Mouse (Mus musculus) MN1 (cell line): ENCODE measurements around the gene Itgb5.

ENCODE experiments used
- DNase-seq: peaks from one replicate; pipeline ENCODE4 v3.0.0-alpha.2; 2016; ENCODE audit warnings: low spot score

Gene Itgb5

GRCm38 (mm10) chr16:33829301-33829831, at the start of gene Itgb5:
Gene Itgb5, plus strand, starts transcription at chr16:33829665.
- peak; percentile 78 for DNase-seq

- no peak for DNase-seq
Observed at GRCm38 (mm10) chr16:33781789-33782728, 47.4 kb upstream of the Itgb5 start.

- no peak for DNase-seq
Observed at GRCm38 (mm10) chr16:33782729-33783091, 46.8 kb upstream of the Itgb5 start.

DNA sequence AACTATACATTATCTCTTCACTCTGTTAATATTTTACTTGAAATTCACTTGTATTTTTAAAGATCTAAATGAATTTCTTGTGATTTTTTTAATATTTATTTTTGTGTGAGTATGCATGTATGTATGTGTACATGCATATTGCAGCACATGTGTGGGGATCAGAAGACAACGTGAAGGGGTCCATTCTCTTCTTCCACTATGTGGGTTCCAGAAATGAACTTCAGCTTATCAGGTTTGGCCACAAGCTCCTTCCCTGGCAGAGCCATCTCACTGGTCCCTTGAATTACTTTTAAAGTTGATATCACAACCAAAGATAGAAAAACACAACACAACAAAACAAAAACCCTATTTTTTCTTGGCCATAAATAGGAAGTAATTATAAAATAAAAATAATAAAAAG, 44.9 kb upstream of the Itgb5 start:
- no peak for DNase-seq

DNA sequence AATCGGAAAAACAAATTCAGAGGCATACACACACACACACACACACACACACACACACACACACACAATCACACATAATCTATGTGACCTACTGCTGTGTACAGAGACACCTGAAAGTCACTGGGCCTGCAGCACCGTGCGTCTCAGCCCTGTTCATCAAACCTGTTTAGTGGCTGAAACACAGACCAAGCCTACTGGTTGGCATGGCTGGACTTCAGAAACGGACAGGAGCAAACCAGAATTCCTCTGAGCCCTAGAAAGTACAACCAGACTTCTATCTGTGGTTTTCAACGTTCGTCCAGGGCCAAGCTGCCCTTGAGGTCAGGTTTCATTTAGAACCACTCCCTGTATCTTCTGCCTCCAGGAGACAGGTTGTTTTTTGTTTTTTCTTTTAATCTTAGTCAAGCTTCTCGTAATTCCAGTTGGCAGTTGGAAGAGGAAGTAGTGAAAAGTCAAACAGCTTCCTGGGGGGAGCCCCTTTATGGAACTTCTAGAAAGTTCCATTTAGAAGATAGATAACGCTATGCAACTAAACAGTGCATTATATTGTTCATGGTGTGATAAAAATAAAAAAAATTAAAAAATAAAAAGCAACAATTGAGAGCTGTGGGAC, 44.3 kb upstream of the Itgb5 start:
- no peak for DNase-seq

- DNase-seq, result no peak
Observed at GRCm38 (mm10) chr16:33786657-33787390, 42.6 kb upstream of the Itgb5 start.

- no peak for DNase-seq
Observed at GRCm38 (mm10) chr16:33793846-33794791, 35.3 kb upstream of the Itgb5 start, which contains the start of gene Muc13. Gene Muc13, plus strand, starts transcription at chr16:33794037.

DNA sequence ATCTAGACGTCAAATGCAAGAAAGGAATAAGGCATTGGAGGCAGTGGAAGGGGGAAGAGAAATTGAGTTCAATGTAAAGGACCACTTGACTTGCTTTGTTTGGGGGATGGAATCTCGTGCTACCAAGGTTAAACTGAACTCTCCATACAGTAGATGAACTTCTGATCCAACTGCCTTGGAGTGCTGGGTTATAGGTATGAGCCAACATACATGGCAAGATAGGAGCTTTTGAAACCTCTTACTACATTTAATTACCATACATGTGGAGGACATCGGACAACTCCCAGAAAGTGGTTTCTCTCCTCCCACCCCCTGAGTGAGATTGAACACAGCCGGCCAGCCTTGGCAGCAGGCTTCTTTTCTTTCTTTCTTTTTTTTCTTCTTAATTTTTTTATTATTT, 34.4 kb upstream of the Itgb5 start:
- no peak for DNase-seq

DNA sequence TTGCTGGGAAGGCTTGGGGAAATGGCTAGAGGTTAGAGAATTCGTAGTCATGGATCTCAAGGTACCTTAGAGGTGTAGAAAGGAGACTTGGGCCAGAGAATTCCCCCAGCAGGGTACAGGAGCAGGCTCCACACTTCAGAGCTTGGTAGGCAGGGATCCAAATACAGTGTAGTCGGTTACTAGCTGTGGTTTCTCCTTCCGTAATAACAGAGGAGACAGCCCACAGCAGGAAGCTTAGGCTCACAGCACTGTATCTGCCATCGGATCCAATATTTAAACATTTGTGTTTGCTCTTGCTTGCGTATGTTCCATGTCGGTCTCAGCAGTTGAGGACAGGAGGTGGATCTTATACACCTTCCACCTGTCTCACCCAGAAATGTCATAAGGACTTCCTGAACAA, 33.6 kb upstream of the Itgb5 start:
- no peak for DNase-seq

GRCm38 (mm10) chr16:33796756-33797155, 32.7 kb upstream of the Itgb5 start:
- no peak for DNase-seq

DNA sequence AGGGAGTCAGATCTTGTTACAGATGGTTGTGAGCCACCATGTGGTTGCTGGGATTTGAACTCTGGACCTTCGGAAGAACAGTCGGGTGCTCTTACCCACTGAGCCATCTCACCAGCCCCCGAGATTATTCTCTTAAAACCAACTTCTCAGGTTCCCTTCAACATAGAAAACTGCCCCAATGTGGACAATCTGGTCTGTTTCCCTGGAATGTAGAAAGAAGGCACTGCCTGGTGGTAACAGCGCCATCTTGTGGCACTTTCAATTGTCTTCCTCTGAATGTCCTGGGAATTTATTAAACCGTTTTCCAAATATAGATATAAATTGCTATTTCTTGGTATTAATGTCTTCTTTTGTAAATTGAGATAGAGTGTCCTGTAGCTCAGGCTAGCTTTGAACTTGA, 31.6 kb upstream of the Itgb5 start:
- peak; percentile 29 for DNase-seq

GRCm38 (mm10) chr16:33810002-33810401, 19.5 kb upstream of the Itgb5 start:
- DNase-seq, result no peak

GRCm38 (mm10) chr16:33818413-33819165, 10.9 kb upstream of the Itgb5 start:
- no peak for DNase-seq

DNA sequence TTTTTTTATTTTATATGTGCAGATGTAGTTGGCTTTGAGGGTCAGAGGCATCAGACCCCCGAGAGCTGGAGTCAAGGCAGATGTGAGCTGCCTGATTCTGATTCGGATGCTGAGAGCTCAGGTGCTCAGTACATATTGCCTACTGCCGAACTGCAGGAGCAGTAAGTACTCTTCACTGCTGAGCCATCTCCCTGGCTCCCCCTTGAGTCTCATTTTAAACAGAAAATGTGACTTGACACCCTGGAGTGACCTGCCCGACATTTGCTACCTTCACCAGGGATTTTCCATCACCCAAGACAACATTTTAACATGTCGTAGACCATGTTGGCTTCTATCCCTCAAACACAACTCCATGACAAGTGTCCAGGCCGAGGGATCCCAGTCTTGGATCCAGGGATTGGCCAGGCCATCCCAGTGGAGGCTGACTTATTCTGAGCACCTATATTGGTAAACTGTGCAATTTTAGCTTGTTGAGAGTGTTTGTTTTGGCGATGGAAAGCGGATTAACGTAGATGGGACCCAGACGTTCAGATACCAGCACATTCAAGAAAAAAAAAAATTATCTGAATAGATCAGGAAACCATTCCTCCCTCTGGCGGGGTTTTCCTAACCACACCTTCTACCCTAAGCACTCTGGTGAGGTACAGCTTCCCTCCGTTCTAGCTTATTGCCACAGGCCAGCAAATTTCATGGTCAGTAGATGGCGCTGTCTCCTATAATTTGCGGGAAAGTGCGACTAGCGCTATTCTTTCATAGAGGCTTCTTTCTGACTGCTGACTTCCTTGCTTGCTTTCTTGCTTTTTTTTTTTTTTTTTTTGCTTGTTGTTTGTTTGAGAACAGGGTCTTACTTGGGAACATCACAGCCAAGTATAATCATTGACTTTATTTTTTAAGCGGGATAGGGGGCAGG, 8.9 kb upstream of the Itgb5 start:
- peak; percentile 86 for DNase-seq

- DNase-seq, result peak; percentile 19
Observed at GRCm38 (mm10) chr16:33824603-33825002, 4.9 kb upstream of the Itgb5 start.

- DNase-seq, result no peak
Observed at GRCm38 (mm10) chr16:33828496-33828895, 969 bp upstream of the Itgb5 start.

DNA sequence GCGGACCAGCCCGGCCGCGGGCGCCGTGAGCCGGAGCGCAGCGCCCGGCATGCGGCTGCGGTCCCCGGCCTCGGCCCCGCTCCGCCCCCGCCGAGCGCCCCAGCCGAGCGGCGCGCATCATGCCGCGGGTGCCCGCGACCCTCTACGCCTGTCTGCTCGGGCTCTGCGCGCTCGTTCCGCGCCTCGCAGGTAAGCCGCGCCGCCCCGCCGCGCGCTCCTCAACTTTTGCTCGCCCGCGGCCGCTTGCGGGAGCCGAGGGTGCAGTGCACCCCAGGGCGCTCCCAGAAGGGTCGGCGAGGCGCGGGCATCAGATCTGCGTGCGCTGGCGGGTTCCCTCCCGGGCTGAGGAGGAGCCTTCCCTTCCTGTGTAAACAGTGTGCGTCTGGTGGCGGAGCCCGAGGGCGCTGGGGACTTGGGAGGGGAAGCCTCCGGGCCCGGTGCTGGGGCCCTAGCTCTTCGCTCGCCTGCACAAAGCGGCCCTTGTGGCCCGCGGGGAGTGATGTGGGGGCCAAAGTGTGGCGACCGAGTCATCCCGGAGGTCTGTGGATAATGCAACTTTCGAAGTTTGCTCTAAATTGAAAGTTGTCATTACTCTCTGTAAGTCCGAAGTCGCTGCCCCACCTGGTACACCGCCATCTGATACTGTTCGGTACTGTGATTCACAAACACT, 512 bp downstream of the Itgb5 start:
- peak; percentile 63 for DNase-seq

DNA sequence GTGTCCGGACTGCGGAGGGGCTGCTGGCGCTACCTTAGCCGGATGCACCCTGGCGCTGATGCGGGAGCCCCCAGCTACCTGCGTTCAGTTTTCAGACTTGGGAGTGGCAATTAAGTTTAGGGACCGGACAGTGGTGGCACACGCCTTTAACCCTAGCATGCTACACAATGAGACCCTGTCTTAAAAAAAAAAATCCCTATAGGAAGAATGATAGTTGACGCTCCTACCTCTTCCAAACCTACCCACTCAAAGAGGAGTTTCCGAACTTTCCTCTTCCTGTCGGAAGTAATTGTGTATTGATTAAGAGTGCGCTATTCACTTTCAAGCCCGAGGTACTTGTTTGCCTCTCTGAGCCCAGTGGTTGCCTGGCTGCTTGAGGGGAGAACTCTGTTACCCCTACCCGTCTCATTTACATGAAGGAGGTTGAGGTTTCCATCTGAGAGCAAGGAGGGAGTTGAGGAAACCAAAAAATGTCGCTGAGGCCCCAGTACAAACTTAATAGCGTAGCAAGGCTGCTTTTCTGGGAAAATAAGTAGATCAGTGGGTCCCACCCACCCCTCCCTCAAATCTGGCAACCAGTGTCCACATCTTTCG, 1.1 kb downstream of the Itgb5 start:
- peak; percentile 23 for DNase-seq
